Mouse (Mus musculus) heart, postnatal 0 days (tissue): ENCODE data around the gene D10Wsu102e.
"Not testable (repeated sequence)": the region's sequence is repeated elsewhere in the genome, so short reads cannot be mapped to it uniquely, and the experiment has no call there.

Experiments
- CTCF ChIP-seq: IDR thresholded peaks from 2 replicates; pipeline ENCODE4 v1.5.1; 2016; ENCODE audit warnings: antibody characterized with exemption, control low read depth, low read depth
- EP300 ChIP-seq: IDR thresholded peaks from 2 replicates; pipeline ENCODE4 v1.6.1; 2016; ENCODE audit warnings: antibody characterized with exemption, low read depth

DNA sequence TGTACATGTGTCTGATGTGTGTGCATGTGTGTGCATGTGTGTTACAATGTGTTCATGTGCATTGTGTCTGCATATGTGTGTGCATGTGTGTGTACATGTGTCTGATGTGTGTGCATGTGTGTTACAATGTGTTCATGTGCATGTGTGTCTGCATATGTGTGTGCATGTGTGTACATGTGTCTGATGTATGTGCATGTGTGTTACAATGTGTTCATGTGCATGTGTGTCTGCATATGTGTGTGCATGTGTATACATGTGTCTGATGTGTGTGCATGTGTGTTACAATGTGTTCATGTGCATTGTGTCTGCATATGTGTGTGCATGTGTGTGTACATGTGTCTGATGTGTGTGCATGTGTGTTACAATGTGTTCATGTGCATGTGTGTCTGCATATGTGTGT, 164.2 kb downstream of the D10Wsu102e start:
- TF ChIP-seq EP300, CTCF: not testable (repeated sequence)
